Mouse (Mus musculus): ENCODE data around the gene Megf11.

DNA sequence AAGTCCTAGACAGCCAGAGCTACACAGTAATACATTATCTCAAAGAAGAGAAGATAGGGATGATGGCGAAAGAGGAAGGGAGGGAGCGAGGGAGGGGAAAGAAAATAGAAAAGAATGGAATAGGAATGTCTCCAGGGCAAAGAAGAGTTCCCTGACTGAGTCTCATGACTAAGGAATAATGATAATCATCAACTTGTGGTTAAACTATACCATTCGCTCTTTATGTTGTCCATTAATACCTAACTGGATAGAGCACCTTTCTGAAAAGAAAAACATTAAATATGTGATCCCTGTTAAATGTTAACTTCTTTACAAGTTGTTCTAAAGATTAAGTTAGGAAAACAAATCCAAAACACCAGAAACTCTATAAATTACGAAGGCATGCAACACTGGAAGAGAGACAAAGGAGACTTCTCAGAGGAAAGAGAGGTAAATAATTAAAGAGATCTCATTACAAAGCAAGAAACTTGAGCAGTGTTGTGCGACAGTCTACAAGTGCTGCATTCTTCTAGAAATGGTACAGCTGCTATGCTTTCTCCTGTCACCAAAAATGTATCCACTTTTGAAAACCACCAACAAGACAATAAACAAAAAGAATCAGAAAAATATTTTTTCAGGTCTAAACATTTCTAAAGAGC lies 334.2 kb downstream of the Megf11 start:
- TF ChIP-seq TBP (IDR thresholded peaks at IDR 0.05; ENCODE audit: low read depth, low read length): no peak
- TF ChIP-seq MEF2A (IDR thresholded peaks at IDR 0.05; ENCODE audit: extremely low read depth, insufficient replicate concordance, low read depth, low read length, poor library complexity, severe bottlenecking): no peak
- TF ChIP-seq ZKSCAN1 (IDR thresholded peaks at IDR 0.05; ENCODE audit: low read depth, low read length): no peak
- no peak for TF ChIP-seq MAX (IDR thresholded peaks at IDR 0.05; ENCODE audit: low read length)
- no peak for TF ChIP-seq MAFK (IDR thresholded peaks at IDR 0.05; ENCODE audit: borderline replicate concordance, low read depth, low read length)
- no peak for TF ChIP-seq POLR2A (IDR thresholded peaks at IDR 0.05; ENCODE audit: control insufficient read depth in 1 of 2, insufficient read depth in 1 of 2, low read depth in 1 of 2, low read length in 2 of 2, poor library complexity in 1 of 2)
- TF ChIP-seq USF1 (IDR thresholded peaks at IDR 0.05; ENCODE audit: low read depth, low read length): no peak
- no peak for TF ChIP-seq MAZ (IDR thresholded peaks at IDR 0.05; ENCODE audit: low read depth, low read length)
- no peak for TF ChIP-seq BHLHE40 (IDR thresholded peaks at IDR 0.05; ENCODE audit: borderline replicate concordance, low read depth, low read length)
- no peak for TF ChIP-seq CTCF (IDR thresholded peaks at IDR 0.05 in 2 of 3, conservative IDR thresholded peaks at IDR 0.05 in 1 of 3; ENCODE audit: control insufficient read depth in 1 of 3, insufficient read depth in 1 of 3, low read depth in 2 of 3, low read length in 3 of 3, poor library complexity in 1 of 3, severe bottlenecking in 1 of 3)
- TF ChIP-seq EP300 (IDR thresholded peaks at IDR 0.05; ENCODE audit: low read depth in 1 of 2, low read length in 2 of 2): no peak
- no peak for TF ChIP-seq GATA1 (IDR thresholded peaks at IDR 0.05; ENCODE audit: low read depth, low read length)
